Mouse (Mus musculus): ENCODE measurements around the gene Gm21891. TPM values are rescaled to one million over a fixed set of nuclear protein-coding genes. Genes with fewer than 3 reads are reported as not detected.
"Not testable (repeated sequence)": the region's sequence is repeated elsewhere in the genome, so short reads cannot be mapped to it uniquely, and the experiment has no call there.

Gm21891 gene
- total RNA-seq (2021): not detected
- long read RNA-seq, experiment 1: 0 reads
- long read RNA-seq, experiment 2: 0 reads

GRCm38 (mm10) chrY:13133392-13133791 is at the start of gene Gm21891:
Gm21891 (minus strand) TSS chrY:13133492.
- H3K4me3 ChIP-seq; DNase-seq (ENCODE audit: low spot score in 2 of 2); H3K27ac ChIP-seq: not testable (repeated sequence)

DNA sequence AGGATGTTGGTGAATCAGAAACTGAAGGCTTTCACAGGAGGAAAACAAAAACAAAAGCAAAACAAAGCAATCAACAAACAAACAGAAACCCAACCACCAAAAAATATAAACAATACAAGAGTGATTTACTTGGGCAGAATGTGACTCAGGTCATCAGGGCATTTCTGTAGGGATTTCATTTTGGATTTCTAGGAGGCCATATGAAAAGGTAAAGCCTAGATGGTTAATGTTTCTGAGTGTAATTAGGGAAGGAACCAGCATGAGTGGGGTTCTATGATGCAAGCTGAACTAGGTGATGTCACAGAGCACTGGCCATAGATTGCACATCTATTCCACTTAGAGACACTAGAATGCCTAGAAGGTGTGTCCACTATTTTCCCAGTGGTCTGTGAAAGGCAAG is 28.4 kb upstream of the Gm21891 start, which contains the start of gene Gm21425:
Gene Gm21425 (plus strand): TSS at position 301 of the 400 bp plus-strand sequence.
- DNase-seq (ENCODE audit: low spot score in 2 of 2); H3K4me3 ChIP-seq; H3K27ac ChIP-seq: not testable (repeated sequence)

Other genes starting within 250 kb of the Gm21891 start
- gene Gm20807, start 90.6 kb downstream of the Gm21891 start, total RNA-seq (2021): not detected
- gene Gm21425, start 28.5 kb upstream of the Gm21891 start, total RNA-seq (2021): not detected
- not detected for gene Gm21828, start 90.4 kb upstream of the Gm21891 start, total RNA-seq (2021)
- gene Gm21440, start 118.9 kb upstream of the Gm21891 start, total RNA-seq (2021): not detected
- not detected for gene Gm21454, start 119.0 kb upstream of the Gm21891 start, total RNA-seq (2021)
- not detected for gene Gm21725, start 215.6 kb upstream of the Gm21891 start, total RNA-seq (2021)